Mouse (Mus musculus) spleen, postnatal 36 days (tissue): ENCODE measurements around the gene Gpr155.

ENCODE experiments used
- DNase-seq, 2 experiments: peaks; one replicate each; pipeline ENCODE4 v3.0.0; 2022; ENCODE audit warnings: low spot score in 2 of 2, mixed read lengths in 1 of 2

The Gpr155 gene

DNA sequence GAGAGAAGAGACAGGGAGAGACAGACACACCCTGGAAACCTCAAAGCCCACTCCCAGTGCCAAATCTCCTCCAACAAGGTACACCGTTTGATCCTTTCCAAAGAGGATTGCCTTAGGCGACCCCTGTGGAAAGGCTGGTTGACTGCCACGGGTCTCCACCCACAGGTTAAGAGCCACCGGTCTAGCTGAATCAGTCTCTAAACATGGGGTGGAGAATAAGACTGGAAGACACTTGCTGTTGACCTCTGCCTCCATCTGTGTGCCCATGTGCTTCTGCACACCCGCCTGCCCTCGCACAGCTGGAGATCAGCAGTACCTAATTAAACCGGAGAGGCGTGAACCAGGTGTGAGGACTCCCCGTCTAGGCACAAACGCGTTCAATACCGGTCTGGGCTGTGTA, 63.4 kb downstream of the Gpr155 start:
- no peak for DNase-seq

DNA sequence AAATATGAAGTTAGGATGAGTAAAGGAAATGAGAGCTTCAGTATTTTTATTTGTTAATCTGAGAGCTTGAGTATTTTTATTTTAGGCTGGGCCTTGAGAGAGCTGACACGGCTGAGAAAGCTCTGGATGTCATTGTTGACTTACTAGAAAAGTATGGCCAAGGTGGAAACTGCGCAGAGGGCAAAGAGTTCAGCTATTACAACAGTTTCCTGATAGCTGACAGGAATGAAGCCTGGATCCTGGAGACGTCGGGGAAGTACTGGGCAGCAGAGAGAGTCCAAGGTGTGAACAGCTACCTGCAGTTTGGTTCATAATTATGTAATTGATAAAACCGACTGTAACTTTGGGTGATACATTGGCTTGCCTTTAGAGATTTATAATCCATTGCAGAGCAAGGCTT, 67.2 kb downstream of the Gpr155 start:
- DNase-seq: no peak

GRCm38 (mm10) chr2:73317426-73317825, 68.9 kb downstream of the Gpr155 start:
- DNase-seq: no peak

DNA sequence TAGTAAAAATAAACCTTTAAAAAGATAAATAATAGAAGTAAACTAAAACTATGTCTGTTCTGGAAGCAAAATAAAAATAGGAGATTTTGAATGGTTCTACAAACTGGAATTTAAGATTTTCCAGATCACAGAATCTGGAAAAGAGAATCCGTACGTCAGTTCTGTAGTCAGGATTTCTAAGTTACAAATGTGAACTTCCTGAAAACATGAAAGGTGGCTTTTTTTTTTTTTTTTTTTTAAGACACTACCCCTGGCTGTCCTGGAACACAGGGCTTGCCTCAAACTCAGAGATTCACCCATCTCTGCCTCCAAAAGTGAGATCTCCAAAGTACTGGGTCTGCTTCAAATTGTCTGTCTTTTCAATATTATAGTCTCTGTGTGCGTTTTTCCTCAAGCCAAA, 72.1 kb downstream of the Gpr155 start:
- DNase-seq: no peak

- DNase-seq: peak; percentile 20 to 47
Observed at GRCm38 (mm10) chr2:73313117-73313501, 73.3 kb downstream of the Gpr155 start.

GRCm38 (mm10) chr2:73312152-73313116, 73.9 kb downstream of the Gpr155 start, which contains the start of the genes Scrn3 and Cir1:
Gene Scrn3 (plus strand): TSS chr2:73312601.
Gene Cir1 (minus strand): TSS chr2:73312701.
- DNase-seq: peak; percentile 96 to 97

- DNase-seq: no peak
Observed at GRCm38 (mm10) chr2:73306006-73306405, 80.4 kb downstream of the Gpr155 start.

GRCm38 (mm10) chr2:73304506-73304905, 81.9 kb downstream of the Gpr155 start:
- DNase-seq: no peak

DNA sequence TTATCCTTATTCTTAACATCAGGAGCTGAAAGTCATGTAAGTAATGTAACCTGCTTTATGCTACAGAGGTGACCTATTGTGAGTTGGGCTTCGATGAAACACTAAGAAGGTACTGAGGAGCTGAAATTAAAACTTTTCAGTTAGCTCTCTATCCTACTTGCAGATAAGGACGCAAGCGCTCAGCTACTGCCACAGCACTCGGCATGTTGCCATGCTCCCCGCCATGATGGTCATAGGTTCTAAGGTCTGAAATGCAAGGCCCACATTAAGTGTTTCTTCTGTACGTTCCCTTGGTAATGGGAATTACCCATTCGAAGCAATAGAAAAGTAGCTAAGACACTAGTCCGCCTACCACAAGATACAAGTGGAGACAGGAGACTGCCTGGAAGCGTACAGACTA, 83.7 kb downstream of the Gpr155 start:
- DNase-seq: no peak

DNA sequence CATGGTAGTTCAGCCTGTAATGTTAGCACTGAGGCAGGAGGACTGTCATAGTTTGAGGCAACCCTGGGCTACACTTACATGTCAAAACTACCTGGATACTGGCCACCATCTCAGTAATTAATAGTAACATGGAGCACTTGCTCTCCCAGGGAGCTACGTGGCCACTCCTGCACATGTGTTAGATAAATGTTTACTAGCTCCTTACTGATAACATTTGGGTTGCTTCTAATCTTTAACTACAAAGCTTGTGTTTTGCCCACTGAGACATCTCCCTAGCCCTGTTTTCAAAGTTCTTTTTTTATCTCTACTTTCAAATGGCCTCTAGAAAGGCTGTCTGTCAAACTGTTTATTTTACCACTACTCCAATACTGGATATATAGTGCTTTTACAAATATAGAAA, 84.4 kb downstream of the Gpr155 start:
- DNase-seq: no peak

DNA sequence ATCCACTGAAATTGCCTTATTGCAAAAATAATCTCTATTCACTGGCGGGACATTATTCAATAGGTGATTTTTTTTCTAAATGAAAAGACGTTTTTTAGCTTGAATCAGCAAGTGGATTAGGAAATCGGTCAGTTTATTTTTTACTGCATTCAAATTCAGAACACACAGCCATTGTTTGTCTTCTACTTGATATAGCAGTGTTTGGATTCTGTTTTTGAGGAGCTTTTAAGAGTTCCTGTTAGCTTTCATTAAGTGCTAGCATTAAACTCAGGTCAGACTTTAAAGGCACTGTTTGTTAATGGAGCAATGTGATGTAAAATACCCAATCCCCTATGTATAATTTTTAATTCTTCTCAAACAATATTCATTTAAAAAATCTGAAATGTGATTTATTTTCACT, 87.5 kb downstream of the Gpr155 start:
- no peak for DNase-seq

DNA sequence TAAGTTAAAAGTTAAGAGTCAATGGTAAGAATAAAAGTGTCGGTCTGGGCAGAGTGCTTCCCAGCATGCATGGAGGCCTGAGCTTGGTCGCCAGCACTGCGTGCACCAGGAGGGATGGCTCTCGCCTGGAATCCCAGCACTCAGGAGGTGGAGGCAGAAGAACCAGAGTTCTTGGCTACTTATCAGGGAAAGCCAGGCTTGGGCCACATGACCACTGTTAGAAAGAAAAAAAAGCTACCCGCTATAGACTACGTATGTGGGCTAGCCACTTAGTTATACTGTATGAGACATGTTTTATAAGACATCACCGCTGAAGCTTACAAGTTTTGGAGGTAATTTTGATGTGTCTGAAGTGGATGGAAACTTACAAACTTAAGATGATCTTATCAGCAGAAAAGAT, 88.2 kb downstream of the Gpr155 start:
- no peak for DNase-seq

GRCm38 (mm10) chr2:73295023-73295422, 91.3 kb downstream of the Gpr155 start:
- DNase-seq: no peak
